Mouse (Mus musculus): ENCODE results near the gene Krtap6-1. TPM values are rescaled to one million over a fixed set of nuclear protein-coding genes. Genes with fewer than 3 reads are reported as not detected.
"Not testable (repeated sequence)": the region's sequence is repeated elsewhere in the genome, so short reads cannot be mapped to it uniquely, and the experiment has no call there.

Krtap6-1 gene
- total RNA-seq (2021) (not detected), polyA plus RNA-seq (2012; rRNA removed) (not detected in 2 replicates)
- long read RNA-seq: 0 reads

DNA sequence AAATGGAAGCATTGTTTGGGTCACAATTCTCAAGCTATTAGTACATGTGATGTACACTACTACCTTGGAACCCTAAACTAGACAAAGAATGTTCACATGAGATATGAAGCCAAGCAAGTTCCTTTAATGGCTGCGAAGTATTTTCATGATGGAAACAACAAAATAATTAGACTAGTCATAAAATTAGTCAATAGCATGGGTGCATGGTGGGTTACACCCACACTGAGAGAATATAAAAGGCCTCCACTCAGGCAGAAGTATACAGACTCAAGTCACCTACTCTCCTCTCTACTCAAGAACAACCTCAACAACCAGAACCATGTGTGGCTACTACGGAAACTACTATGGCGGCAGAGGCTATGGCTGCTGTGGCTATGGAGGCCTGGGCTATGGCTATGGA is at the start of gene Krtap6-1:
Gene Krtap6-1, plus strand, starts transcription at position 301 of the 400 bp plus-strand sequence.
- H3K4me3 ChIP-seq; intact Hi-C loops (cut with DNase I); H3K27ac ChIP-seq; H3K79me2 ChIP-seq (replicated peaks; ENCODE audit: control insufficient read depth, insufficient read depth, low read length); H3K4me1 ChIP-seq (ENCODE audit: control insufficient read depth, insufficient read depth, low read length); H3K36me3 ChIP-seq (ENCODE audit: control insufficient read depth, insufficient read depth, low read length); H3K9ac ChIP-seq (ENCODE audit: low read depth, low read length); H3K27me3 ChIP-seq (ENCODE audit: control insufficient read depth, insufficient read depth, low read length); DNase-seq: not testable (repeated sequence)
- WGBS: 80% methylated on average over 3 of the region's 3 CpGs

DNA sequence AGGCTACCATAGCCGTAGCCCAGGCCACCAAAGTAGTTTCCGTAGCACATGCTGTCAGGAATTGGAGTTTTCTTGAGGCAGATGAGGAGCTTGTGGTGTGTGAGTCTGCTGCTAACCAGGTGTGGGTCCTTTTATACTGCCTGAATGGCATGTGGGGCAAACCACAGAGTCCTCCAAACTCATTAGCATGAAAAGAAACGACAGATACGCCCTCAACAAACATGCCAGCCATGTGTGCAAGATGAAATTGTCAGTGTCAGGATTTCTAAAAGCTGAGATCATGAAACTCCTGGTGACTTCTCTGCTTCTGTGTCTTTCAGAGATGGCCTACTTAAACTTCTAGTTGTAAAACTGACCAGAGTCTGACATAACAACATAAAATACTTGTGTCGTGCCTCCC is 20.8 kb upstream of the Krtap6-1 start, which contains the start of gene Krtap22-2:
Gene Krtap22-2, minus strand, starts transcription at position 101 of the 400 bp plus-strand sequence.
- intact Hi-C loops (cut with DNase I): no loop called here
- H3K9ac ChIP-seq (ENCODE audit: low read depth, low read length): no peak within 1 kb of the TSS
- H3K27me3 ChIP-seq (ENCODE audit: control insufficient read depth, insufficient read depth, low read length): 0 out of 2 replicates have a peak, but pooled peaks cover 2% of the 10 kb centered on the region
- no peaks in the 10 kb centered on the region for H3K4me1 ChIP-seq (ENCODE audit: control insufficient read depth, insufficient read depth, low read length)
- WGBS: 72% methylated on average over 5 of the region's 5 CpGs
- H3K79me2 ChIP-seq (replicated peaks; ENCODE audit: control insufficient read depth, insufficient read depth, low read length): no peaks in the 10 kb centered on the region
- DNase-seq: no peak
- no peak within 1 kb of the TSS for H3K4me3 ChIP-seq
- no peak within 1 kb of the TSS for H3K27ac ChIP-seq
- no peaks in the 10 kb centered on the region for H3K36me3 ChIP-seq (ENCODE audit: control insufficient read depth, insufficient read depth, low read length)
- TF ChIP-seq CTCF (IDR thresholded peaks at IDR 0.05): no peak
- no peak for TF ChIP-seq POLR2A (IDR thresholded peaks at IDR 0.05; ENCODE audit: insufficient read depth, low read depth, low read length)
- no peak for TF ChIP-seq EP300 (IDR thresholded peaks at IDR 0.05; ENCODE audit: insufficient read depth, low read depth, low read length)

DNA sequence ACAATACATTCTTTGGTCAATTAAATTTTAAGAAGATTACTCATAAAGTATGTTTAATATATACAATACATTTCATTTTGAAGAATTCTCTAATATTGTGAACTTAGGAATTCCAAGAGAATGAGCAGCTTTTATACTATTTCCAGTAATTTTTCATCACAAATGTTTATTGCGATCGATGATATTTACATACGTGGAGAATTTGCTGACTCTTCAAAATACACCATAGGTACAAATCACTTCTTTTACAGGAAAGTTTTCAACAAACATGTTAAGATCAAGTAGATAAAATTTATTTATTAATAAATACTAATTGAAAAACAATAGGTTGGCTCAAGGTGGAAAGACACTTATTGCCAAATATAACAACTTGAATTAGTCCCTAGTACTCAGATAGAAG is 17.5 kb upstream of the Krtap6-1 start:
- H3K4me3 ChIP-seq: no peak overlapping the region
- WGBS: 92% methylated on average over 3 of the region's 3 CpGs
- no peak for DNase-seq
- H3K9ac ChIP-seq (ENCODE audit: low read depth, low read length): no peak overlapping the region
- no peak for TF ChIP-seq CTCF (IDR thresholded peaks at IDR 0.05)
- intact Hi-C loops (cut with DNase I): no loop called here
- no peaks in the 10 kb centered on the region for H3K4me1 ChIP-seq (ENCODE audit: control insufficient read depth, insufficient read depth, low read length)
- H3K36me3 ChIP-seq (ENCODE audit: control insufficient read depth, insufficient read depth, low read length): no peaks in the 10 kb centered on the region
- H3K27ac ChIP-seq: no peak overlapping the region
- 0 out of 2 replicates have a peak, but pooled peaks cover 2% of the 10 kb centered on the region for H3K27me3 ChIP-seq (ENCODE audit: control insufficient read depth, insufficient read depth, low read length)
- H3K79me2 ChIP-seq (replicated peaks; ENCODE audit: control insufficient read depth, insufficient read depth, low read length): no peaks in the 10 kb centered on the region

DNA sequence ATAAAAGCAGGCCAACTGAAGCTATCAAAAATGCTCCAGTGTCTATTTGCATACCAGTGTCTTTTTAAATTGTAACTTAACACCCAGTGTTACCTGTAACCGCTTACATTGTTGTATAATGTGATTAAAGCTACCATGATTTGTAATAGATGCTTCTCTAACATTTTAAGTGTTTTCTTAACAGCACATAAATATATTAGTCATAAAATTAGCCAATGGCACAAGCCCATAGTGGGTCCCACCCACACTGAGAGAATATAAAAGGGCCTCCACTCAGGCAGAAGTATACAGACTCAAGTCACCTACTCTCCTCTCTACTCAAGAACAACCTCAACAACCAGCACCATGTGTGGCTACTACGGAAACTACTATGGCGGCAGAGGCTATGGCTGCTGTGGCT is 16.5 kb upstream of the Krtap6-1 start, which contains the start of gene Gm10229:
Gene Gm10229, plus strand, starts transcription at position 301 of the 400 bp plus-strand sequence.
- H3K9ac ChIP-seq (ENCODE audit: low read depth, low read length); intact Hi-C loops (cut with DNase I); H3K36me3 ChIP-seq (ENCODE audit: control insufficient read depth, insufficient read depth, low read length); H3K4me1 ChIP-seq (ENCODE audit: control insufficient read depth, insufficient read depth, low read length); H3K27ac ChIP-seq; DNase-seq; H3K79me2 ChIP-seq (replicated peaks; ENCODE audit: control insufficient read depth, insufficient read depth, low read length); H3K4me3 ChIP-seq; H3K27me3 ChIP-seq (ENCODE audit: control insufficient read depth, insufficient read depth, low read length): not testable (repeated sequence)
- 71% methylated on average over 3 of the region's 3 CpGs for WGBS

DNA sequence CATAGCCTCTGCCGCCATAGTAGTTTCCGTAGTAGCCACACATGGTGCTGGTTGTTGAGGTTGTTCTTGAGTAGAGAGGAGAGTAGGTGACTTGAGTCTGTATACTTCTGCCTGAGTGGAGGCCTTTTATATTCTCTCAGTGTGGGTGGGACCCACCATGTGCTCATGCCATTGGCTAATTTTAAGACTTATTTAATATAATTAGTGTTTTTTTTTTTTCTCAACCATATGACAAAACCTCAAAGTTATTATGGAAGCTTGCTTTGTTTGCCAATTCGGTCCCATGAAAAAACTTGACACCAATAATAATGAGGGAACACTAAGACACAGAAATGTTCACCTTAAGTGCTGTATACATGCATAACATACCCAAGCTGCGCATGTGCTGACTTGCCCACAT is 9.9 kb downstream of the Krtap6-1 start, which contains the start of gene Gm10228:
Gene Gm10228, minus strand, starts transcription at position 101 of the 400 bp plus-strand sequence.
- H3K4me1 ChIP-seq (ENCODE audit: control insufficient read depth, insufficient read depth, low read length); H3K4me3 ChIP-seq; DNase-seq; H3K79me2 ChIP-seq (replicated peaks; ENCODE audit: control insufficient read depth, insufficient read depth, low read length); H3K27ac ChIP-seq; H3K36me3 ChIP-seq (ENCODE audit: control insufficient read depth, insufficient read depth, low read length); intact Hi-C loops (cut with DNase I); H3K9ac ChIP-seq (ENCODE audit: low read depth, low read length); H3K27me3 ChIP-seq (ENCODE audit: control insufficient read depth, insufficient read depth, low read length): not testable (repeated sequence)
- WGBS: 84% methylated on average over 2 of the region's 4 CpGs

DNA sequence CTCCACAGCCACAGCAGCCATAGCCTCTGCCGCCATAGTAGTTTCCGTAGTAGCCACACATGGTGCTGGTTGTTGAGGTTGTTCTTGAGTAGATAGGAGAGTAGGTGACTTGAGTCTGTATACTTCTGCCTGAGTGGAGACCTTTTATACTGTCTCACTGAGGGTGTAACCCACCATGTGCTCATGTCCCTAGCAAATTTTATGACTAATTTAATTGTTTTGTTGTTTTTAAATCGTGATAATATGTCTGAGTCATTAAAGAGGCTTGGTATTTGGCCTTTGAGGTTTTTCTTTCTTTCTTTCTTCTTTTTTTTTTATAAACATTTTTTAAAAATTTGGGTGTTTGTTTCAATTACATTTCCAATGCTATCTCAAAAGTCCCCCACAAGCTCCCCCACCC is 16.3 kb downstream of the Krtap6-1 start, which contains the start of gene Krtap6-5:
Gene Krtap6-5, minus strand, starts transcription at position 101 of the 400 bp plus-strand sequence.
- intact Hi-C loops (cut with DNase I): no loop called here

DNA sequence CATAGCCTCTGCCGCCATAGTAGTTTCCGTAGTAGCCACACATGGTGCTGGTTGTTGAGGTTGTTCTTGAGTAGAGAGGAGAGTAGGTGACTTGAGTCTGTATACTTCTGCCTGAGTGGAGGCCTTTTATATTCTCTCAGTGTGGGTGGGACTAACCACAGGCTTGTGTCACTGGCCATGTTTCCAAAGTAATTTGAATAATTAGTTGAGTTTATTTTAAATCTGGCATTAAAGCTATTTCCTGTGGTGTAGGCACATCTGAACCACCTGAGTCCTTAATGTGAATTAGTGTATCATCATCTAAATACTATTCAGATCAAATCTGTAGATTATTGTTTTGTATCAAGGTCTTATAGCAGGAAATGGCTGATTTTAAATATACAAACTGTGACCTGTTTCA is 32.4 kb downstream of the Krtap6-1 start, which contains the start of gene 1110025L11Rik:
Gene 1110025L11Rik, minus strand, starts transcription at position 101 of the 400 bp plus-strand sequence.
- H3K27ac ChIP-seq; H3K9ac ChIP-seq (ENCODE audit: low read depth, low read length); DNase-seq; H3K36me3 ChIP-seq (ENCODE audit: control insufficient read depth, insufficient read depth, low read length); H3K27me3 ChIP-seq (ENCODE audit: control insufficient read depth, insufficient read depth, low read length); intact Hi-C loops (cut with DNase I); H3K79me2 ChIP-seq (replicated peaks; ENCODE audit: control insufficient read depth, insufficient read depth, low read length); H3K4me1 ChIP-seq (ENCODE audit: control insufficient read depth, insufficient read depth, low read length); H3K4me3 ChIP-seq: not testable (repeated sequence)
- WGBS: no CpG with 5 or more reads among the region's 2 CpGs

More for the DNA sequence above, 16.3 kb downstream of the Krtap6-1 start, which contains the start of gene Krtap6-5:
- Histone ChIP-seq H3K9ac (ENCODE audit: low read depth, low read length) (no peak within 1 kb of the TSS), H3K4me1 (ENCODE audit: control insufficient read depth, insufficient read depth, low read length) (no peaks in the 10 kb centered on the region), H3K27me3 (ENCODE audit: control insufficient read depth, insufficient read depth, low read length) (no peaks in the 10 kb centered on the region), H3K27ac (no peak within 1 kb of the TSS), H3K79me2 (replicated peaks; ENCODE audit: control insufficient read depth, insufficient read depth, low read length) (no peaks in the 10 kb centered on the region), H3K4me3 (no peak within 1 kb of the TSS), H3K36me3 (ENCODE audit: control insufficient read depth, insufficient read depth, low read length) (no peaks in the 10 kb centered on the region)
- DNase-seq: no peak
- 67% methylated on average over 3 of the region's 3 CpGs for WGBS
- TF ChIP-seq EP300 (IDR thresholded peaks at IDR 0.05; ENCODE audit: insufficient read depth, low read depth, low read length) (no peak), CTCF (IDR thresholded peaks at IDR 0.05) (no peak), POLR2A (IDR thresholded peaks at IDR 0.05; ENCODE audit: insufficient read depth, low read depth, low read length) (no peak)

DNA sequence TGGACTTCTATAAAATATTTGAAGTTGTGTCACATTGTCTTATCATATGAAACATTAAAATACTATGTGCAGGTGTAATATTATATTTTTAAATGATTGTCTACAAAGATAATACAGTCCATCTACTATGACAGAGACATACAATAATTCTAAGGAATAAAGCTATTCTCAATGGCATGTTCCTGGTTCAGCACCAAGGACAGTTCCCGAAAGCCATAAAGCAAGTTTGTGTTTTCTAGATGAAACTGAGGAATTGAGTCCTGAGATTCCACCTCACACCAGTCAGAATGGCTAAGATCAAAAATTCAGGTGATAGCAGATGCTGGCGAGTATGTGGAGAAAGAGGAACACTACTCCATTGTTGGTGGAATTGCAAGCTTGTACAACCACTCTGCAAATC is 39.5 kb downstream of the Krtap6-1 start:
- 63% methylated on average over 2 of the region's 2 CpGs for WGBS
- intact Hi-C loops (cut with DNase I); H3K79me2 ChIP-seq (replicated peaks; ENCODE audit: control insufficient read depth, insufficient read depth, low read length); H3K27ac ChIP-seq; DNase-seq; H3K36me3 ChIP-seq (ENCODE audit: control insufficient read depth, insufficient read depth, low read length); H3K9ac ChIP-seq (ENCODE audit: low read depth, low read length); H3K4me3 ChIP-seq; H3K4me1 ChIP-seq (ENCODE audit: control insufficient read depth, insufficient read depth, low read length); H3K27me3 ChIP-seq (ENCODE audit: control insufficient read depth, insufficient read depth, low read length): not testable (repeated sequence)

All from heart, adult 2 months (tissue).